Mouse (Mus musculus): ENCODE measurements at regions not wholly inside any gene's neighbourhood (a gene's known extent, or its start where the extent isn't known, plus 50 kb on each side); places are given as distances from the start of the nearest gene placed in this dataset.

- no peak for ATAC-seq (replicated peaks; ENCODE audit: low FRiP score)
- Histone ChIP-seq H3K4me1 (replicated peaks; ENCODE audit: control insufficient read depth, insufficient read depth, low read length) (no peaks in the 10 kb centered on the region), H3K9ac (ENCODE audit: low read length) (no peak overlapping the region), H3K27me3 (ENCODE audit: control insufficient read depth, insufficient read depth, low read length) (no peaks in the 10 kb centered on the region), H3K36me3 (ENCODE audit: control insufficient read depth, insufficient read depth, low read length) (no peaks in the 10 kb centered on the region), H3K27ac (ENCODE audit: low read depth, low read length) (no peak overlapping the region), H3K4me2 (ENCODE audit: low read depth, low read length, severe bottlenecking) (no peak overlapping the region), H3K4me3 (ENCODE audit: low read depth, low read length) (no peak overlapping the region), H3K9me3 (ENCODE audit: control insufficient read depth, low read length) (no peaks in the 10 kb centered on the region)
- 69% methylated on average over 1 of the region's 1 CpGs for WGBS
- no peak for DNase-seq (ENCODE audit: low spot score)
These were observed 2253.8 kb upstream of the Pcdh20 start for GRCm38 (mm10) chr14:90725026-90725425.

GRCm38 (mm10) chr14:90680377-90680776 lies 2209.2 kb upstream of the Pcdh20 start:
- DNase-seq (ENCODE audit: low spot score), result no peak
- no peaks in the 10 kb centered on the region for H3K4me1 ChIP-seq (replicated peaks; ENCODE audit: control insufficient read depth, insufficient read depth, low read length)
- no peaks in the 10 kb centered on the region for H3K36me3 ChIP-seq (ENCODE audit: control insufficient read depth, insufficient read depth, low read length)
- no peak overlapping the region for H3K4me3 ChIP-seq (ENCODE audit: low read depth, low read length)
- ATAC-seq (replicated peaks; ENCODE audit: low FRiP score), result no peak
- H3K27ac ChIP-seq (ENCODE audit: low read depth, low read length), result no peak overlapping the region
- 80% methylated on average over 3 of the region's 3 CpGs for WGBS
- no peaks in the 10 kb centered on the region for H3K9me3 ChIP-seq (ENCODE audit: control insufficient read depth, low read length)
- no peak overlapping the region for H3K9ac ChIP-seq (ENCODE audit: low read length)
- no peaks in the 10 kb centered on the region for H3K27me3 ChIP-seq (ENCODE audit: control insufficient read depth, insufficient read depth, low read length)
- H3K4me2 ChIP-seq (ENCODE audit: low read depth, low read length, severe bottlenecking), result no peak overlapping the region

- no peak overlapping the region for H3K4me2 ChIP-seq (ENCODE audit: low read depth, low read length, severe bottlenecking)
- peak; percentile 50; the same call in 1 of the 2 replicates for ATAC-seq (replicated peaks; ENCODE audit: low FRiP score)
These were observed 2199.2 kb upstream of the Pcdh20 start for GRCm38 (mm10) chr14:90670359-90670758.

More at GRCm38 (mm10) chr14:90670359-90670758, 2199.2 kb upstream of the Pcdh20 start:
- WGBS, result 82% methylated on average over 4 of the region's 4 CpGs
- Histone ChIP-seq H3K4me1 (replicated peaks; ENCODE audit: control insufficient read depth, insufficient read depth, low read length) (no peaks in the 10 kb centered on the region), H3K9me3 (ENCODE audit: control insufficient read depth, low read length) (no peaks in the 10 kb centered on the region), H3K36me3 (ENCODE audit: control insufficient read depth, insufficient read depth, low read length) (no peaks in the 10 kb centered on the region), H3K9ac (ENCODE audit: low read length) (no peak overlapping the region), H3K27ac (ENCODE audit: low read depth, low read length) (no peak overlapping the region), H3K4me3 (ENCODE audit: low read depth, low read length) (no peak overlapping the region), H3K27me3 (ENCODE audit: control insufficient read depth, insufficient read depth, low read length) (no peaks in the 10 kb centered on the region)
- DNase-seq (ENCODE audit: low spot score), result no peak
